Mouse (Mus musculus) thymus, adult 2 months (tissue): ENCODE data around the gene Gamt. TPM values are rescaled to one million over a fixed set of nuclear protein-coding genes. Genes with fewer than 3 reads are reported as not detected.
A peak's percentile ranks its signal among the peaks of the same experiment; 100 is the strongest.
"Not testable (repeated sequence)": the region's sequence is repeated elsewhere in the genome, so short reads cannot be mapped to it uniquely, and the experiment has no call there.

Source experiments
- DNase-seq: peaks from one replicate; pipeline ENCODE4 v3.0.0; 2021
- H3K27ac ChIP-seq: fragments of 200-500 bp; 2 replicates; pipeline ENCODE4 v1.5.1; 2012; ENCODE audit warnings: low read length, control low read depth; ENCODE audit not compliant: control insufficient read depth, insufficient read depth
- H3K27me3 ChIP-seq: fragments of 200-500 bp; 2 replicates; pipeline ENCODE4 v1.6.1; 2012; ENCODE audit warnings: mild to moderate bottlenecking, low read length, moderate library complexity, mixed read lengths; ENCODE audit not compliant: control insufficient read depth, insufficient read depth
- H3K36me3 ChIP-seq: fragments of 200-500 bp; 2 replicates; pipeline ENCODE4 v1.6.1; 2012; ENCODE audit warnings: mild to moderate bottlenecking, low read length, moderate library complexity; ENCODE audit not compliant: control insufficient read depth, insufficient read depth
- H3K4me1 ChIP-seq: fragments of 200-500 bp; replicated peaks from 2 replicates; pipeline ENCODE4 v1.6.1; 2012; ENCODE audit warnings: low read length; ENCODE audit not compliant: control insufficient read depth, insufficient read depth
- H3K4me3 ChIP-seq: fragments of 200-500 bp; 2 replicates; pipeline ENCODE4 v1.5.1; 2012; ENCODE audit warnings: mild to moderate bottlenecking, low read length, control low read depth, moderate library complexity; ENCODE audit not compliant: control insufficient read depth, insufficient read depth
- CTCF ChIP-seq: fragments of 200-500 bp; IDR thresholded peaks from 2 replicates; pipeline ENCODE4 v1.5.1; 2012; ENCODE audit warnings: mild to moderate bottlenecking, control low read depth, low read length, moderate library complexity, borderline replicate concordance; ENCODE audit not compliant: control insufficient read depth, poor library complexity, insufficient read depth; ENCODE audit errors: extremely low read depth
- POLR2A ChIP-seq: fragments of 200-500 bp; IDR thresholded peaks from 2 replicates; pipeline ENCODE4 v1.6.1; 2012; ENCODE audit warnings: mild to moderate bottlenecking, low read length, control low read depth, moderate library complexity; ENCODE audit not compliant: control insufficient read depth, poor library complexity, insufficient read depth; ENCODE audit errors: extremely low read depth
- WGBS: fragments of 180-500 bp; shearing (Covaris S2); methylation state at CpG from one replicate; pipeline ENCODE4 v1.1.7; 2018; 5-methylcytosine and 5-hydroxymethylcytosine counted together
- polyA plus RNA-seq: library from polyadenylated mRNA; depleted of rRNA; stranded (reverse); fragments of >200 nt; gene quantifications from 2 replicates; pipeline ENCODE4 v1.2.3, GENCODE M21; 2012

Gamt gene
- polyA plus RNA-seq, 1 experiment = 6.0 TPM

DNA sequence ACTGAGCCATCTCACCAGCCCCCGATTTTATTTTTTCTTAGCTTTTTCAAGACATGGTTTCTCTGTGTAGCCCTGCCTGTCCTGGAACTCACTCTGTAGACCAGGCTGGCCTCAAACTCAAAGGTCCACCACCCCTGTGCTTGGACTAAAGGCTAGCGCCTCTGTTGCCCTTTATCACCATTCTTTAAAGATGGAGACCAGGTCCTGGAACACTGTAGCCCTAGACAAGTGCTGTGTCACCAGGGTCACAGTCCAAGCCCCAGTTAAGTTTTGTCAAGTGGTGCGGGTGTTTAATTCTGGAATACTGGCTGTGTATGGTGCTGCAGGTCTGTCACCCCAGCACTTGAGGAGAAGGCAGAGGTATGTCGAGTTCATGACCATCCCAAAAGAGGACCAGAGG, 23.8 kb downstream of the Gamt start:
- DNase-seq = no peak
- 95% methylated on average over 4 of the region's 4 CpGs for WGBS
- no peak overlapping the region for H3K4me3 ChIP-seq
- peaks cover 84% of the 10 kb centered on the region for H3K36me3 ChIP-seq
- no peak overlapping the region for H3K27ac ChIP-seq
- no peak for TF ChIP-seq POLR2A
- no peak for TF ChIP-seq CTCF
- H3K4me1 ChIP-seq = no peaks in the 10 kb centered on the region
- H3K27me3 ChIP-seq = no peaks in the 10 kb centered on the region

GRCm38 (mm10) chr10:80236145-80236825, 24.5 kb downstream of the Gamt start:
- H3K36me3 ChIP-seq = peaks cover 85% of the 10 kb centered on the region
- TF ChIP-seq POLR2A = no peak
- no peak for TF ChIP-seq CTCF
- 97% methylated on average over 13 of the region's 13 CpGs for WGBS

DNA sequence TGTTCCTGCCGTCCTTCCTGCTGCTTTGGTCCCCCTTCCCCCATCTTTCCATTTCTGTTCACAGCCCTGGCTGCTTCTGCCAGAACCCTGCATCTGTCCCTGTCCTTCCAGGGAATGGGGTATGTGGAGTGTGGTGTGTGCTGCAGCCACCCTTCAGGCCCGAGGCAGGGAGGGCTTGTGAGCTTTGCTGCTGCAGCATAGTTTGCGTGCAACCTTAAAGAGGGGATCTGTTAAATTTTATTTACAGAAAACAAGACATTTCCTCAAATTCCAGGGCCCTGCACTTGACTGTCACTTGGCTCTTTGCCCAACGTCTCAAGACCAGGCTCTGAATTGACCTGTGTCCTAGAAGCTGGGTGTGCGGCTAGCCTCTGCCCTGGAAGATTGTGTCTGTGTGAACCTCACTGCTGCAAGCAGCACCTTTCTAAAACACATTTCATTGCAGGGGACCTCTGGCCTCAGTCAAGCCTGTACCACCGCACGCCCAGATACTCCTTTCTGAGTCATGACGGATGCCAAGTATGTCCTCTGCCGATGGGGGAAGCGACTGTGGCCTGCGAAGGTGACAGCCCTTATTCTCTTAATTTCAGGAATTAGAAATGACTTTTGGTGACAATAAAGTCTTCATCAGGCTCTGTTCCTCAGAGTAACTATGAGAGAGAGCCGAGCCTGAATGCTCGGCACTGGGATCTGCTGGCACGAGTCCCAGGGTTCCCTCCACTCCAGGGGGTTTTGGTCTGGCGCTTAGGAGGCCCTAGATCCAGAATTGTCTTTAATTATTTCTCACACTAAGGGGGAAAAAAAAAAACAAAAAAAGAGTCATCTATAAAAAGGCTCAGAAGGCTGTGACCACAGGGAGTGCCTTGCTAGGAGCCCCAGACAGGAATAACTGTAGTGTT, 32.7 kb downstream of the Gamt start:
- Histone ChIP-seq H3K27ac (no peak overlapping the region; the same call in 1 of the 2 replicates), H3K4me3 (no peak overlapping the region), H3K4me1 (peaks cover 17% of the 10 kb centered on the region), H3K36me3 (peaks cover 37% of the 10 kb centered on the region), H3K27me3 (no peaks in the 10 kb centered on the region)
- TF ChIP-seq POLR2A = no peak
- TF ChIP-seq CTCF = no peak
- no peak for DNase-seq
- WGBS = 91% methylated on average over 15 of the region's 15 CpGs

More at GRCm38 (mm10) chr10:80236145-80236825, 24.5 kb downstream of the Gamt start:
- no peaks in the 10 kb centered on the region for H3K27me3 ChIP-seq
- H3K27ac ChIP-seq = no peak overlapping the region
- no peak overlapping the region for H3K4me3 ChIP-seq
- no peaks in the 10 kb centered on the region for H3K4me1 ChIP-seq
- DNase-seq = no peak

DNA sequence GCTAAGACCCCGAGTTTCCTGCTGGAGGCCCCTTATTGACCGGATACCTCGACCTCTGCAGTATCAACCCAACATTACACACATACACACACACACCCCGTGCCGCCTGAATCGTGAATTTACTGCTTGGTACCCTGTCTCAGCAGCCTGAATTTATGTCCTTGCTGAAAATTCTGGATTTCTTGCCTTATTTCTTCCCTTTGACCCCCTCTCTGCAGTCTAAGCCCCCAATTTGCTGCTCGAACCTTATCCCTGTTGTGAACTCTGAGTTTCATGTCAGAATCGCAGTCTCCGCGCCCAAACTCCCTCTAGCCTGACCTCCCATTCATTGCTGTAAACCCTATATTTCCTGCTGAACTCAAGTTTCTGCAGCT, 33.7 kb downstream of the Gamt start:
- H3K36me3 ChIP-seq = peaks cover 27% of the 10 kb centered on the region
- peak overlapping the region; percentile 59 for H3K4me3 ChIP-seq
- DNase-seq = no peak
- 11% methylated on average over 10 of the region's 10 CpGs for WGBS
- TF ChIP-seq CTCF (no peak), POLR2A (no peak)
- peaks cover 17% of the 10 kb centered on the region for H3K4me1 ChIP-seq
- peak overlapping the region; percentile 43 for H3K27ac ChIP-seq
- H3K27me3 ChIP-seq = no peaks in the 10 kb centered on the region

GRCm38 (mm10) chr10:80226416-80227165, 34.2 kb downstream of the Gamt start, which contains the start of gene Mum1:
Gene Mum1, plus strand, starts transcription at chr10:80226434.
- DNase-seq = peak; percentile 99
- 1% methylated on average over 70 of the region's 75 CpGs for WGBS
- H3K27me3 ChIP-seq = no peaks in the 10 kb centered on the region
- peak within 1 kb of the TSS; percentile 43 for H3K27ac ChIP-seq
- H3K4me3 ChIP-seq = peak within 1 kb of the TSS; percentile 59
- TF ChIP-seq POLR2A (peak; percentile 89), CTCF (peak; percentile 72)
- peaks cover 17% of the 10 kb centered on the region for H3K4me1 ChIP-seq
- peaks cover 22% of the 10 kb centered on the region for H3K36me3 ChIP-seq

GRCm38 (mm10) chr10:80226071-80226415, 34.8 kb downstream of the Gamt start:
- Histone ChIP-seq H3K4me1 (peaks cover 17% of the 10 kb centered on the region), H3K4me3 (peak overlapping the region; percentile 51), H3K27me3 (no peaks in the 10 kb centered on the region), H3K36me3 (peaks cover 19% of the 10 kb centered on the region), H3K27ac (peak overlapping the region; percentile 33; the same call in 1 of the 2 replicates)
- no peak for TF ChIP-seq CTCF
- no peak for TF ChIP-seq POLR2A
- DNase-seq = no peak
- 3% methylated on average over 14 of the region's 14 CpGs for WGBS

GRCm38 (mm10) chr10:80223137-80223536, 37.7 kb downstream of the Gamt start:
- DNase-seq, H3K27ac ChIP-seq, H3K36me3 ChIP-seq, H3K27me3 ChIP-seq, H3K4me3 ChIP-seq: not testable (repeated sequence)
- 48% methylated on average over 2 of the region's 2 CpGs for WGBS
- peaks cover 16% of the 10 kb centered on the region for H3K4me1 ChIP-seq
